Mouse (Mus musculus): ENCODE data around the gene Cacna1d.

DNA sequence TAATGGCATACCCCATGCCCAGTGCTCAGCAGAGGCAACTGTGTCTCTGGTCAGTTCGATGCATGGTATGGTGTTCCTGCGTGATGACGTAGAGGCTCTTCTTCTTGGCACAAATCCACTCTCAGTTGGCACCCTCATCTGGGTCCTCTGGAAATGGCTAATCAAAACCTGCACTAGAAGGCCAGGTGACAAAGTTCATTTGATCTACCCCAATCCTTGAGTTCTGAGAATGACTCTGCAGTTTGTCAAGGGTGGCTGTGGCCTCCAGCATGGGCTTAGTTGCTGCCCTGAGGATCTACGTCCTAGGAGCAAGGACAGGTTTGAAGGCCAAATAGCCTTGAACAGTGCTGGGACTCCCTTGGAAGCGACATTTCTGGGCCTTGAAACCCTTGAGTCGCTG, 472.4 kb downstream of the Cacna1d start:
- TF ChIP-seq GATA1 (IDR thresholded peaks at IDR 0.05; ENCODE audit: borderline replicate concordance, low read length): no peak
- no peak for TF ChIP-seq CTCF (IDR thresholded peaks at IDR 0.05; ENCODE audit: low read depth, low read length)
- TF ChIP-seq POLR2AphosphoS5 (IDR thresholded peaks at IDR 0.05; ENCODE audit: insufficient replicate concordance, low read depth, low read length): no peak

Measured in G1E (cell line).